Mouse (Mus musculus): ENCODE results near the gene Nup188.

Gene Nup188

DNA sequence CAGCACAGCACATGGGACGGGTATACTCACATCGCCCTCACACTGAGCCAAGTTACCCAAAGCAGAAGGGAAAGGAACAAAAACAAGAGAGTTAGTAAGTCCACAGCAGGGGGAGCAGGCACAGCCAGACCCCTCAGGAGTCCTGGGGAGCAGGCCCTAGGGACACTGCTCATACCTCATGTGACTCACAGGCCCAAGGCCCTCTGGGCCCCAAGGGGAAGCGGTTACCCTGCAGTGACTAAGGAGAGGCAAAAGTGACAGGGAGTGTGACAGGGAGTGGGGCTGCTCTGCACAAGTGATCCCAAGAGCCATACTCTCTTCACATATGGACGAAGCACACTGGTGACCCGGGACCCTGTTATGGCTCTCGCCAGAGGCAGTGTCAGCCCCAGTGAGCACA lies 63.0 kb downstream of the Nup188 start:
- DNase-seq (ENCODE audit: low spot score in 2 of 2): no peak

DNA sequence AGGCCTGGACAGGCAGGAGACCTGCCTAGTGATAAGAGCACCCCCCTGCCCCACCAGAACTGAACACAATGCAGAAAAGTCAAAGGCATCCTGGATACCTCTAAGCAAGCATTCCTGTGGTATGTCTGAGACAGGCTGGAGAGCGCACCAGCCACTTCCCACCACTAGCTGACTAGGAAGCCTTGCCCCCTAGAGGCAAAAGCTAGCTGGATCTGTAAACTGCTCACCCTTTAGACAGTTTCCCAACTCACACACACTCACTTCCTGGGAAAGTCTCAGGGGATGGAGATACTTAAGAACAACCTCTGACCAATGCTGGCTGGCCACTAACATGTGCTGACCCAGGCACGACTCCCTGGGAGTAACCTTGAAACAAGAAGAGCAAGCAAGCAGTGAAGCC lies 65.0 kb downstream of the Nup188 start:
- no peak for DNase-seq (ENCODE audit: low spot score in 2 of 2)

DNA sequence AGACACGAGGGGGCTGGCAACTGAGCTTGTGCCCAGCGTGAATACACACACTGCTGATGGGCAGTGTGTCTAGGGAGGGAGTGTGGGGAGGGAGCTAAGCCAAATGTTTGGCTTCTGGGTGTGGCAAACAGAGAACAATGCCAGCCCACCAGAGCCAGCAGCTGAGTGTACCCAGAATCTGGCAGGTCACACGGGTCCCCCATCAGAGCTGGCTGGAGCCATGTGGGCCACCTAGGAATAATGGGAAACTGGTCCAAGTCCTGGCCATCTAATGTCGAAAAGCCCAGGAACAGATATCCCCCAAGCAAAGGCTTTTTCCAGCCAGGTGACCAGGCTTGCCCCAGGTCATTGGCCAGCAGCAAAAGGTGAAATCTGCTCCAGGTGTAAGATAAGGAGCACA lies 69.7 kb downstream of the Nup188 start:
- no peak for DNase-seq (ENCODE audit: low spot score in 2 of 2)

DNA sequence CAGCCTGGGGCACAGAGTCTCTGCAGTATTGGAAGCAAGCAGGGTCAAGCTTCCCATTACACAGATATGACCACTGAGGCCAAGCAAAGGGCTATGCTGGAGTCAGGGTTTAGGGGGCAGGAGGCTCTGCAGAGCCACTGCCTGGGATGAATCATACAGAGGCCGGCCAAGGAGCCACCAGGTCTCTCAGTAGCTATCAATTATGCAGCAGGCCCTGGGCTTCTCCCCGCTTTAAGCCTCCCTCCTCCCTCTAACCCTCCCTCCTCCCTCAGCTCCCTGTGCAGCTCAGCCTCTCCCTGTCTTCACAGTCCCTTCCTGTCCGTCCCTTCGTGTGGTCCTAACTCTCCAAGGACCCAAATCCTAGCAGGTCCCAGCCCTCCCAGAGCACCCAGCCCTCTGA lies 70.1 kb downstream of the Nup188 start:
- DNase-seq (ENCODE audit: low spot score in 2 of 2): no peak

DNA sequence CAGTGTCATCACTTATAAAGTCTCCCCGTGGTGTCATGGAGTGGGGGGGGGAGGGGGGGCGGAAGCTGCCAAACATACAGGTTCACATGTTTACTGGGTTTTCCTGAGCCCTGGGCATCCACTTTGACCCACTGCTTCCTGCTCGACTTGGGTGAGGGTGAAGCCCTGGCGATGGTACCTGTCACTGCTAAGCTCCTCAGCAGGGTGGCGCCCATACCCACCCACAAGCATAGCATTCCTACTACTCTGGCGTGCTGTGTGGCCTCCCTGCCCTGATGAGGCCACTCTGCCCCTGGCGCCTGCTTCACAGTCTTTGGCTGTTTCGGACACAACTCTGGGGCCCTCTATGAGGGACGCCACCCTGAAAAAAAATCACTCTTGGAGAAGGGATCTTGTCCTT lies 70.7 kb downstream of the Nup188 start:
- DNase-seq (ENCODE audit: low spot score in 2 of 2): no peak

DNA sequence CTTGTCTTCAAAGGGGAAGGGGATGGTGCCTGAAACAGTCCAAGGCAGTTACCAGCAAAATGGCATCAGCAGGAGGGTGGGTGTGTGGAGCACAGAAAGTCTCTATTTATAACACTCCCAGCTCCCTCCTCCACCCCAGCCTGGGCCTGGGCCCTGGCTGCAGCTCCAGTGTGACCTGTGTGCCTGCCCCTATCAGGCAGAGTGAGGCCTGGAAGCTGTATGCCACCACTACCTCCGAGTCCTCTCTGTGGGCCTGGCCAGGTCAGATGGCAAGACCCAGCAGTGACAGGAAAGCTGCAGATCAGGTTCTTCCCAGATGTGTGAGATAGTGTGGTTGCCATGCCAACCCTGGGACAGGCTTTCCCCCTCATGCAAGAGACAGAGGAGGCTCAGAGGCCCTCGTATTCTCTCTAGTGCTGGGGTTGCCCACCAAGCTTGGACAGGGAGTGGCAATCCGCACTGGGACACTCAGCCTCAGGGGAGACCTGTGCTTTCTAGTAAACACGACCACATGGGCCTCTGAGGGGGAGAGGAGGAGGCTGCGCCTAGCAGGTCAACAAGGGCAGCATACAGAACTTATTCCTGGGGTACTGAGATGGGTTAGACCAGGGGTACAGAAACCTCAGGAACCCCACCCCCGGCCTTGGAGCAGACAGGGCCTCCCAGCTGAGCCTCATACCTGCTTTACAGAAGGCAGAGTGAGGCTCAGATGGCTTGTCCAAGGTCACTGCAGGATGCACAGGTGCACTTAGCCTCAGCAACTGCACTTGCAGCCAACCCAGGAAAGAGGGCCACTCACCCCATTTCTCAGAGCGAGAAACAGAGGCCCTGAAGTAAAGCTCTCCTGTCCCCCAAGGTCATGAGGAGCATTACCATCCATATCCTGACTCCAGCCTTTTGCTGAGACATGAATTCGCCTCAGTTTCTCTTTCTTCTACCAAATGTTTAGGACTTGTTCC lies 71.6 kb downstream of the Nup188 start:
- DNase-seq (ENCODE audit: low spot score in 2 of 2): no peak

GRCm38 (mm10) chr2:30358533-30359531 lies 72.6 kb downstream of the Nup188 start, which contains the start of gene Sh3glb2:
TSS of gene Sh3glb2 (minus strand) at chr2:30359337.
- DNase-seq (ENCODE audit: low spot score in 2 of 2): peak; percentile 86 to 95

DNA sequence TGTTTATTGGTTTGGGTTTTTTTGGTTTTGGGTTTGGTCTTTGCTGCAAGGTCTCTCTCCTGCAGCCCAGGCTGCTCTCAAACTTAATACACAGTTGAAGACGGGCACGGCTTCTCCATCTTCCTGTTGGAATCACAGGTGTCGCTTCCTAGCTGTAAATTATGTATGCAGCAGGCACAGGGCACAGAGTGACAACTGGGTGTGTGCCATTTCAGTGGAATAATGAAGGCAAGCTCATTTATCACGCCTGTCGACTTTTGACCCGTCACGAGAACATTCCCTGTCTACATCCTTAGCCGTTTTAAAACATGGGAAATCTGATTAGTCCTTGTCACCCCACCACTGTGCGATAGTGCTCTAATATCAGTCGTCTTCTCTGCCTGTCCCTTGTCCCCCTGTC lies 74.4 kb downstream of the Nup188 start:
- no peak for DNase-seq (ENCODE audit: low spot score in 2 of 2)

DNA sequence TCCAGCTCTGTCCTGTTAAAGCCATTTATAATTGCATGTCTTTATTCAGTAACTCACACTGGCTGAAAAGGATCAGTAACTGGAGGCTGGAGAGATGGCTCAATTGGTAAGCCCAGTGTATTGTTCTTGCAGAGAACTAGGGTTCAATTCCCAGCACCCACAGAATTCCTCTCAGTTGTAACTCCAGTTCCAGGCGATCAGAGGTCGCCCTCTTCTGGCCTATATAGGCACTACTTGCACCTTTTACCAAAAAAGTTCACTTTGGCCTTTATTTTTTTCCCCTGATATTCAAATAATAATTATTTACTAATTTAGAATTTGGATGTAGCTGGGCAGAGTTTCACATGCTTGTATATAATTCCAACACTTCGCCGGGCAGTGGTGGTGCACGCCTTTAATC lies 76.7 kb downstream of the Nup188 start:
- DNase-seq (ENCODE audit: low spot score in 2 of 2): no peak

GRCm38 (mm10) chr2:30363773-30364650 lies 77.8 kb downstream of the Nup188 start, which contains the start of gene Miga2:
TSS of gene Miga2 (plus strand) at chr2:30364233.
- peak; percentile 97 to 98 for DNase-seq (ENCODE audit: low spot score in 2 of 2)

DNA sequence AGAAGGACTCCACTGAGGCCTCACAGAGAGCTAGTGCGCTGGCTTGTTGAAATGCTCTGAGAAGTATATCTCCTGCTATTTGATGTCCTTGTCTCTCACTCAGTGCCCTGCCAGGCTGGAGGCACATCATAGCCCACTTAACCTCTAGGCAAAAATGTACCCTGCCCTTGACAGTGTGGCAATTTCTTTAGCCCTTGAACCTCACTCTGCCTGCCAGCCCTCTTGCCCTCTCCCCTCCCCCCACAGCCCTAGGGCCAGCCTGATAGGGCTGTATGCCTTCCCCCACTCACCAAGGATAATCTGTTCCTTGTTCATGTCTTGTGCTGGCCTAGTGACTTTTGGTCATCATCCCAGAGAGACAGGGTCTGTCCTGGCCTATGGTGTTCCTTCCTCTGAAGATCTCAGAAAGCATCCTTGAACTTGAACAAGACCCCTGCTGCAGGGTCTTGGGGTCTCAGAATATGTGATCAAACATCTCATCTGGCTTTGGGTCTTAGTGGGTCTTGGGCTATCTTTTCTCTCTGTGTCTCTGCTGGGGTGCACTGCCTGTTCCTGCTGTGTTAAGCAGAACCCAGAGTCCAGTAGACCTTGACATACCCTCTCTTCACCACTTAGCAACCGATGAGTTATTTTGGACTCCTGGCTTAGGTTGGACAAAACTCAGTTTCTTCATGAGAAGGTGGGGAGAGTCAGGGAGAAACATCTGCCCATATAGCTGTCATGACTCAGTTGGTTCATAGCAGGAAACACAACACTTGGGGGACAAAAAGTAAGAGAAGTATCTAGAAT lies 79.3 kb downstream of the Nup188 start:
- no peak for DNase-seq (ENCODE audit: low spot score in 2 of 2)

DNA sequence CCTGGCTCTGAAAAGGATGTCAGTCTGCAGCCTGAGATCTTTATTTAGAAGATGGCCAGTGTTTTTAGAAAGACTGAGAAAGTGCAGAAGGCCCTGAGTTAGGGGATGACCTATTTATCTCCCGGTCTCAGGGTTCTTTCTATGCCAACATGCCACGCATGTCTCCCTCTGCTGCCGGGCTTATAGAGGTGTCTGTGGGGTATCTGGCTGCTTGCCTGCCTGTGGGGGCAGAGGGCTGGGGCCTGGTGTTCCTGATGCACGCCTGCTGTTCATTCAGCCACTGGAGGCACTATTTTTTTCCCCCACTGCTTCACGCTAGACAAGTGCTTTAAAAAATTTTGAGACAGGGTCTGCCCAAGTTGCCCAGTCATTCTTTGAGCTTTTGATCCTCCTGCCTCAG lies 80.0 kb downstream of the Nup188 start:
- DNase-seq (ENCODE audit: low spot score in 2 of 2): no peak

DNA sequence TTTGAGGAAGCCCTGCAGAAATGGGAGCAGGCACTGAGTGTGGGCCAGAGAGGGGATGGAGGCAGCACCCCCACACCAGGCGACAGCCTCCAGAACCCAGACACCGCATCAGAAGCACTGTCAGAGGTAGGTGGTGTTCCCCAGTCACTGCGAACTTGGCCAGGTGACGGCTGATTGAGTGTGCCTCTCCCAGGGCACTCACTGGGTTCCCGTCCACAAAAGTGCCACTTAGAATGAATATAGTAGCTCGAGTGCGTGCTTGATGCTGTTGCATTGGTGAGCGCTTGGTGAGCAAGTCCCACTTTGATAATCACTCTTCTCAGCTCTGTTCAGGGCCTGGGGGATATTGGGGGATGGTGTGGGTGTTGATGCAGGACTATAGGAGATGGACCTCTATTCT lies 85.3 kb downstream of the Nup188 start:
- DNase-seq (ENCODE audit: low spot score in 2 of 2): no peak

DNA sequence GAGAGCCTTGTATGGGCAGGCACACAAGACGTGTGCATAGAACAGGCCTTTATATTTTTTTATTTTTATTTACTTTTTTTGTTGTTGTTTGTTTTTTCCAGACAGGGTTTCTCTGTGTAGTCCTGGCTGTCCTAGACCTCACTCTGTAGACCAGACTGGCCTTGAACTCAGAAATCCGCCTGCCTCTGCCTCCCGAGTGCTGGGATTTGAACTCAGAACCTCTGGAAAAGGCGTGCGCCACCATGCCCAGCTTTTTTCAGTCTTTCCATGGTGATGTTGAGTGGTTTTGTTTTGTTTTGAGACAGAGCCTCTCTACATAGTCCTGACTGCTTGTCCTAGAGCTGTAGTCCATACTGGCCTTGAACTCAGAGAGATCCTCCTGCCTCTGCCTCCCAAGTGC lies 86.5 kb downstream of the Nup188 start:
- DNase-seq (ENCODE audit: low spot score in 2 of 2): no peak

DNA sequence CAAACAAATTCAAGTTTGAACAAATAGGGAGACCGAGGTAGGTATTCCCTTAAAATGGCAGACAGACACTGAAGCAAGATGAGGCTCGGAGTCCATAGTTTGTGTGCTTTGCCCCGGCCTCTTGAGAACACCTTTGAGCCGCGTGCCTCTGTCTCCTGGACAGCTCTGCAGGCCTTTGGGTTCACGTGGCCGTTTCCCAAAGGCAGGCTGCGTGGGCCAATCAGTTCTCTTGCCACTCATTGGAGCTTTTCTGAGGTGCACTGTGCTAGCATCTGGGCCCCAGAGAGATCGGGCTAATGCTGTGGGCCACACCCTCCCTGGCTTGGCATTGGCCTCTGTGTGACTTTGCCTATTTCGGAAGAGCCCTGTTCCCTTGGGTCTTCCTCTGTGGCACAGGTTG lies 89.7 kb downstream of the Nup188 start:
- no peak for DNase-seq (ENCODE audit: low spot score in 2 of 2)

- DNase-seq (ENCODE audit: low spot score in 2 of 2): no peak
Measured at GRCm38 (mm10) chr2:30377721-30378120, 91.5 kb downstream of the Nup188 start.

- no peak for DNase-seq (ENCODE audit: low spot score in 2 of 2)
Measured at GRCm38 (mm10) chr2:30379307-30379706, 93.1 kb downstream of the Nup188 start.

- DNase-seq (ENCODE audit: low spot score in 2 of 2): no peak
Measured at GRCm38 (mm10) chr2:30380564-30381376, 94.6 kb downstream of the Nup188 start.

- peak in 1 of 2 experiments; percentile 32 for DNase-seq (ENCODE audit: low spot score in 2 of 2)
Measured at GRCm38 (mm10) chr2:30381377-30381725, 95.2 kb downstream of the Nup188 start.

DNA sequence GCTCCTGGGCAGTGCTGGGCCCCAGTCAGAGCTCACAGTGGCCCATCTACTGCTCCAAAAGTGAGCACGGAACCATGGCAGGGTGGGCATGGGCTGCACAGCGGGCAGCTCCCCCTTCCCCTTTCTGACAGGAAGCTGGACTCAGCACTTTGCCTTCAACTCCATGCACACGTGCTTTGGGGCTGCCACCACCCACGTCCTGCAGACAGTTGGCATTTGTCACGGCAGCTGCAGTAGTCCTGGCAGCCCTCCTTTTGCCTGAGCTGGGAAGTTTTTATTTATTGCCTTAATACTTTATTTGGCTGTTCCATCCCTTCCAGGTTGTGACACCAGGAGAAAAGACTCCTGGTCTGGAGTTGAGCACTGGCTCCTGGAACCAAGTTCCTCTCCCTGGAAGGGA lies 98.6 kb downstream of the Nup188 start:
- no peak for DNase-seq (ENCODE audit: low spot score in 2 of 2)
